Mouse (Mus musculus) layer of hippocampus, postnatal 10 days (tissue): ENCODE data around the gene Ascc1. TPM values are rescaled to one million over a fixed set of nuclear protein-coding genes. Genes with fewer than 3 reads are reported as not detected.

Experiments
- DNase-seq, 2 experiments: peaks; one replicate each; pipeline ENCODE4 v3.0.0; 2021; ENCODE audit warnings: low spot score in 2 of 2
- total RNA-seq, 2 experiments: library from RNA; stranded (reverse); gene quantifications; 2 replicates each; pipeline ENCODE4 v1.2.3; 2021

Ascc1 gene
- total RNA-seq, 2 experiments from 2014 or later: 19.2 to 19.9 TPM

GRCm38 (mm10) chr10:60077736-60078560, 75.3 kb downstream of the Ascc1 start:
- no peak for DNase-seq

GRCm38 (mm10) chr10:60078561-60078917, 75.9 kb downstream of the Ascc1 start:
- DNase-seq: peak; percentile 34 to 37

GRCm38 (mm10) chr10:60080171-60080570, 77.6 kb downstream of the Ascc1 start:
- no peak for DNase-seq

GRCm38 (mm10) chr10:60080601-60080981, 78.0 kb downstream of the Ascc1 start:
- DNase-seq: no peak

GRCm38 (mm10) chr10:60080982-60081825, 78.6 kb downstream of the Ascc1 start:
- DNase-seq: peak; percentile 24 to 33

GRCm38 (mm10) chr10:60081905-60082304, 79.3 kb downstream of the Ascc1 start:
- DNase-seq: no peak

GRCm38 (mm10) chr10:60084065-60084464, 81.5 kb downstream of the Ascc1 start:
- peak; percentile 47 to 57 for DNase-seq

GRCm38 (mm10) chr10:60092311-60092710, 89.7 kb downstream of the Ascc1 start:
- no peak for DNase-seq

- no peak for DNase-seq
Measured at GRCm38 (mm10) chr10:60093751-60094150, 91.1 kb downstream of the Ascc1 start.

GRCm38 (mm10) chr10:60095558-60095957, 93.0 kb downstream of the Ascc1 start:
- no peak for DNase-seq

- DNase-seq: no peak
Measured at GRCm38 (mm10) chr10:60096302-60096701, 93.7 kb downstream of the Ascc1 start.

GRCm38 (mm10) chr10:60097146-60097545, 94.5 kb downstream of the Ascc1 start:
- DNase-seq: no peak

- no peak for DNase-seq
Measured at GRCm38 (mm10) chr10:60097774-60098173, 95.2 kb downstream of the Ascc1 start.

GRCm38 (mm10) chr10:60105391-60106145, 103.0 kb downstream of the Ascc1 start:
- no peak for DNase-seq

GRCm38 (mm10) chr10:60106146-60106530, 103.5 kb downstream of the Ascc1 start, which contains the start of gene Spock2:
Gene Spock2 (plus strand): TSS chr10:60106219.
- DNase-seq: peak; percentile 71 to 74

GRCm38 (mm10) chr10:60106531-60107186, 104.1 kb downstream of the Ascc1 start:
- peak; percentile 76 to 77 for DNase-seq

- DNase-seq: peak in 1 of 2 experiments; percentile 44
Measured at GRCm38 (mm10) chr10:60107448-60107847, 104.8 kb downstream of the Ascc1 start.

GRCm38 (mm10) chr10:60108321-60109111, 105.9 kb downstream of the Ascc1 start:
- no peak for DNase-seq

GRCm38 (mm10) chr10:60109336-60109735, 106.7 kb downstream of the Ascc1 start:
- DNase-seq: no peak

- DNase-seq: no peak
Measured at GRCm38 (mm10) chr10:60109989-60110388, 107.4 kb downstream of the Ascc1 start.
